Mouse (Mus musculus) thymus, adult 18-20 months (tissue): ENCODE results near the gene Cdkn2c.
A peak's percentile ranks its signal among the peaks of the same experiment; 100 is the strongest.
"Not testable (repeated sequence)": the region's sequence is repeated elsewhere in the genome, so short reads cannot be mapped to it uniquely, and the experiment has no call there.

Experiments
- DNase-seq, 2 experiments: peaks; one replicate each; pipeline ENCODE4 v3.0.0; 2022; ENCODE audit warnings: mixed read lengths in 2 of 2

The Cdkn2c gene

DNA sequence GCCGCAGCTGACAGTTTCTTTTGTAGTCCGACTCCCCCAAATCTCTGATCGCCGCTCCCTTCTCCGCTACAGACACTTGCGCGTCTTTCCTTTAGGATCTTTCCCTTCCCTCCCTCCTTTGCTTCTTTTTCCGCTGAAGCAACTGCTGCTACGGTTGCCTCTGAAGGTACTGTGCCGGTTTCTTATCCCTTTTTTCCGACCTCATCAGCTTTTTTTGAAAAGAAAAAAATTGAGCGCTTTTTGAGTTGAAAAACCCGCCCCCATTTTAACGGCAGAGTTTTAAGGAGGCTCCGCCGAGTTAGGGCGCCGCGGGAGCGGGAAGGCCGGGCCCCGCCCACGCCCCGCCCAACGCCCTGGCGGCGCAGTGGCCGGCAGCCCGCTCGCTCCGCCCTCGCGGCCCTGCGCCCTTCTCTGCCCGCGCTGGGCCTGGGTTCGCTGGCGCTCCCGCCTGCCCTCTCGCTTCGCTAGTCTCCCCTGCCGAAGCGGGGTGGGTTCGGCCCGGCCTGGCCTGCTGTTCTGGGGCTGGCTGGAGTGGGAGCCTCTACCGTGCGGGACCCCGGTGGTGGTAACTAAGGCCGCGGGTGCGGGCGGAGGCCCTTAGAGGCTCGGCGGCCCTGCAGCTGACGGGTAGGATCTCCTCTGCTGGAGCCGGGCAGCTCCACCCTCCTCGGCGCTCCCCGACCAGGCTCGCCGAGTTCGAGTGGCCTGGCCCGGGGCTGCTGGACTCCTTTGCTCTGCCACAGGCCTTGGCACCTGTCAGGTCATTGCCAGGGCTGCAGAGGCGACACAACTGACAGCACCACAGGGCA, at the start of gene Cdkn2c:
TSS of gene Cdkn2c (minus strand) at position 729 of the 809 bp plus-strand sequence.
- DNase-seq = peak; percentile 74

DNA sequence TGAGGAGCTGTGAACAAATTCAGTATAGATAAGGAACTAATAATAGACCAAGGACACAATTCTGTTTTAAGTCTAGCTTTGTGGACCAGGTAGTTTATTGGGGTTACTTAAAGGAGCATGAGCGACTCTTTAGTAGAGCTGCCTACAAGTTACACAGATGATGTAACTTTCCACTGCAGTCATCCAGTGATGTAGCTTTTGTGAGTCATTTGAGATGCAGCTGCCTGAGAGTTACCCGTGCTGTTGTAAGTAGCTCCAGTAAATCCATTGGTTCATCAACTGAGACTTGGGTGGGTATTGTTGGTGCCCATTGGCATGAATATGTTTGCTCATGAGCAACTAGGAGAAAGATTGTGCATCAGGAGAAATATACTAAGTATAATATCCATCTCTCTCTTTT, 38.4 kb upstream of the Cdkn2c start:
- DNase-seq = no peak

DNA sequence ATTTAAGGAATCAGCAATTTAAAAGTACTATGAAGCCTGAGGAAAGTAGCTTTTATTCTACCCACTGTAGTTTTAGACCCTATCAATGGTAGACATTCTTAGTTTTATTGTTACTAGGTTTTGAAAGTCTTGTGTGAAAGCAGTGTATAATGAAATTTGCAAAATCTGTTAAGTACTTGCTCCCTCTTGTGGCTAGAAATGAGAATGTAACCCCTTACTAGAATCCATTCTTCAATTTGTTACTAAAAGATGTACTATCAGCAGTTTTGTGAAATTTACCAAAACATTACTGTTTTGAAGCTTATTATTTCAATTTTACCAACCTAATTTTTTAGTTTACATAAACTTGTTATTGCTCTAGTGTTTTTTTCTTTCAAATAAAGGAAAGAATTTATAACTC, 36.6 kb upstream of the Cdkn2c start:
- no peak for DNase-seq

DNA sequence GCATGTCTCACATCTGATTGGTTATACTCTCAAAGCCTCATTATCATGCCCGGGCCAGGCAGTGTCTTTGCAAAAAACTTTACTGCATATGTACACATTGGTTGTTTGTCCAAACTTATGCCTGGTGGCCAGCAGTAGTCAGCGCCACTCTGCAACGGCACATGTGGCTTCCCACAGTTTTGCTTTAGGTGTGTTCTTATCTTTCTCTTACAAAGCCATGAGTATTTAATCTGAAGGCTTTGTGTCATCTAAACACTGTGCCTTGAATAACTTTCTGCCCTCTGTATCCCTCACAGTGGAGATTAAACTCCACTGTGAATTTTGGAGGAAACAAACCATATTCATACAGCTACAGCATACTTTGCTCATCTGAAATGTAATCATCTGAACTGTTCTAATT, 33.7 kb upstream of the Cdkn2c start:
- DNase-seq = not testable (repeated sequence)

DNA sequence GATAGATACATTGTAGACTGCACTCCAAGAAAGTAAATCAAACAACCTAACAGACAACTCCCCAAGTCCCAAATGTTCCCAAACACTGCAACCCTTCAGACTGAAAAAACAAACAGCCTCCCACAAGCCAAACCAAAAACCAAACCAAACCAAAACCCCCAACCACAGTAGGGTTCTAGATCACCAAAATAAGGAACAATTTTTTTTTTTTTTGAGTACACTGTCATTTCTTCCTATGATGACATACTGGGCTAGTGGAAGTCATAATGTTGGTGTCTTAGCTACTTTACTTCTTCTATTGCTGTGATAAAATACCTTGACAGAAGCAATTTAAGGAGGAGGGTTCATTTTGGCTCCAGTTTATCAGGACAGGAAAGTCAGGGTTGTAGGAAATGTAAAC, 25.7 kb upstream of the Cdkn2c start:
- no peak for DNase-seq

DNA sequence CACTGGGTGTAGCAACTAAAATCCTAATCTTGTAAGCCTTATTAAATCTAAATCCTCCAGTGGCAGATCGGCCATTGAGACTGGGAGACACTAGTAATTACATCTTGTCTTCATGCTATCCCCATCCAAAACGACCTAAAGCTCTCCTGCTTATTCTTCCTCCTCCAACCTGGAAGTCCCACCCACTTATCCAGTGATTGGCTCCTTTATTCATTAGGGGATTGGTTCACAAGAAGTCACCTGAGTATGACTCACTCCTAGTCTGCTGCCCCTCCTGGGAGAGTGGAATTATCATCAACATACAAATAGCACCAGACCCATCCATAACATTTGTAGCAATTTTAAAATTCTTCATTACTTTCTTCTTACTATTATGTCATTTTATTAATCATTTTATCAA, 16.6 kb upstream of the Cdkn2c start:
- DNase-seq = no peak

DNA sequence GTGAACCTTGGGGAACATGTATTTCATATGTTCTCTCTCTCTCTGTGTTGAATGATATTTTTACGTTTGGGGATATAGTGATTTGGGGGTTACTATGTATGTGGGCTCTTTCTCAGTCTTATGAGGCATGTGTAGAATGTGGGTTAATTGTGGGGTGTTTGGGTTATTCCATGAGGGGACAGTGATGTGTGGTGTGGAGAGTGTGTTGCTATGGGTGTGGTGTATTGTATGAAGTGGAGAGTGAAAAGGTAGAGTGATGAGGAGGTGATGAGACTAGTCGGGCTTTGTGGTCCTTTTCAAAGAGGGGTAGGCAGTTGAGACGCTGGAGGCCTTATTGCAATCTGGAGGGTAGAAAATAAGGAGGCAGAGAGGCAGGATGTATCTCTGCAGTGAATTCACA, 10.2 kb upstream of the Cdkn2c start:
- DNase-seq = no peak

DNA sequence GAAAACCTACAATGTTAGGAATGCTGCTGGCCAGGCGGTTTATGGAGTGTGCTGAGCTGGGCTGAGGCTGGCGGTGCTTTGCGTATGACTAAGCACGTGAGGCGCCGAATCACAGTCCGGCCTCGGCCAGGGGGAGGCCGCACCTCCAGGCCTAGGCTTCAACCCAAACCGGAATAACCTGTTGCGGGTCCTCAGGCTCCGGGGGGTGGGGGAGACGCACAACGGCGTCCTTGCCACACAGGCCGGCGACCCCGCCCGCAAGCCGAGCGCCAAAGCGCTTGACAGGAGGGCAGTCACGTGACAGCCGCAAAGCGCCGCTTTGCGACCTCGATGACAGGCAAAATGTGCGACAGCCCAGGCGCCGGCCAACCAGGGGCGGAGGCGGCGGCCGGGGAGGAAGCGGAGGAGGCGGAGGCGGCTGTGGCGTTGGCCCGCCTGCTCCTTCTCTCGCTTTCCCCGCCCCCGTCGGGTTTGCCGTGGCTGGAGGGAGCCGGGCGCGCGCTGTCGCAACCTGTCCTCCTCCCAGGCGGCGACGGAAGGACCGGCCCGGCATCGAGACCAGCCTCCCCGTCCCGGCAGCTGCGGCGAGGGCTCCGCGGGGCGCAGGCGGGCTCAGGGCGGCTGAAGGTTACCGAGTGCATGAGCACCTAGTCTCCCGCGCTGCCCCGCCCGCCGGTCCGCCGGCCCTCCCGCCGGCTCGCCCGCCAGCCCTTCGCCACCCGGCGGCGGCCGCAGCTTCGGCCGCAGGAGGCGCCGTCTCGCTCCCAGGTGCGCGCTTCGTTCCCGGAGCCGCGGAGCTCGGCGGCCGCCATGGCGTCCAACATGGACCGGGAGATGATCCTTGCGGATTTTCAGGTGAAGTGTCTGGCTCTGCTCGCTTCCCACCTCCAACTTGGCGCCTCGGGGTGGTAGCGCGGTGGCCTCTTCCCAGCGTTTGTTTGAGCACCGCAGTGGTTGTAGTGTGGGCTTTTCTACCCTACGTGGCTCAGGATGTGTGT, 9.5 kb upstream of the Cdkn2c start, which contains the start of gene Faf1:
TSS of gene Faf1 (plus strand) at position 371 of the 998 bp plus-strand sequence.
- DNase-seq = peak; percentile 96 to 98

DNA sequence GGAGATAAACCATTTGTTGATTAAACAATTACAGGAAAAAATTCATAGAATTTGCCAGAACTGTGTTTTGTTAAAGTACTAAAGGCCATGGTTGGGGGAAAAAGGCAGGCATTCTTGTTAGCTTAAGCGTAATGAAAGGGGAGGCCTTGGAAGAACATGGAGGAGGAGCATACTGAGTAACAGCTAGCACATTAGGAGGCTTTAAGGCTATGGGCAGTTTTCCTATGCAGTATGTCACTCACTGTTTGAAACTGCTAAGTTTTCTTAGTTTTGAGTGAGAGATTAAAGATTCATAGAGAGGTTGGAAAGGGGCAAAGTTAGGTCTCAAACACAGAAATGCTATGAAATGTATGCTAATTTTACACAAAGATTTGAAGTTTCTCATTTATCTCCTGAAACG, 7.1 kb upstream of the Cdkn2c start:
- DNase-seq = no peak

DNA sequence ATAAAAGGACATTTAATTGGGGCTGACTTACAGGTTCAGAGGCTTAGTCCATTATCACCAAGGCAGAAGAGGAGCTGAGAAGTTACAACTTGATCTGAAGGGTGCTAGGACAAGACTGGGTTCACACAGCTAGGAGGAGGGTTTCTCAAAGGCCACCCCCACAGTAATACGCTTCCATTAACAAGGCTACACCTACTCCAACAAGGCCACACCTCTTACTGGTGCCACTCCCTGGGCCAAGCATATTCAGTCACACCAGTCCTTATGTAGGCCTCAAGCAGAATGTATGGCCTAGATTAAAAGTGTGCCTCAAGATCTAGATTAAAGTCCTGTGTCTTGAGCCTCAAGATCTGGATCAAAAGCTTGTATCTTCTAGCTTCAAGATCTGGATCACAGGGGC, 5.0 kb upstream of the Cdkn2c start:
- no peak for DNase-seq

DNA sequence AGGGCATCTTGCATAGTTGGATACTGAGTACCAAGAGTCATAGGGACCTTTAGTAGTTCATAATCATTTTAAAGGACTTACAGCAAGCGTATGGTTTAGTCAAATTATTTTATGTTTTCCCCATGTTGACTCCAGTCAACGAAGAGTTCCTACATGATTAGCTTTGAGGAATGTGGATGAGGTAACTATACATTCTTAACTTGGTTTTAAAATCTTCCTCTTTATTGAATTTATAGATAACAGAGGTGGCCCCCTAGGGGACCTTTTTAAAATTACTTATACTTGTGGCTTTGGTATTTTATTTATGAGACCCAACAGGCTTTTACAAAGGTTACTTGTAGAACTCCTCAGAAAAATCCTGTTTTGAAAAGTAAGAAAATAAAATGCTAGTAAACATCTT, 3.2 kb upstream of the Cdkn2c start:
- DNase-seq = no peak

DNA sequence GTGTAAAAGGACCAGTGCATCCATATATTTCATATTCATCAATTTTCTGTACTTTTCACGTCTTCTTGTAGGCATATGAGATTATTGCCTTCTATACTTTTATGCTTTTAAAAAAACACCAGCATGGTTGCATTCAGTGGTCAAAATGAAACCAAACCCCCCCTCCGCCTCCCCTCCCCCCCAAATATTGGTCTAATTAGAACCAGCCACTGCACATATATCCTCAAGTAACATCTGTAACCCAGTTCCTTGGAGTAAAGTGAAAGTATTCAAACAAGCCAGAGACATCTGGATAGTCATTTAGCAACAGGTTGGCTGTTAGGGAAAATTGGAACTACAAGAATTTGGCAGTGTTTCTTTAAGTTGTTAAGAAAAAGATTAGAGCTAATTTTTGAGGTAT, 529 bp upstream of the Cdkn2c start:
- no peak for DNase-seq

DNA sequence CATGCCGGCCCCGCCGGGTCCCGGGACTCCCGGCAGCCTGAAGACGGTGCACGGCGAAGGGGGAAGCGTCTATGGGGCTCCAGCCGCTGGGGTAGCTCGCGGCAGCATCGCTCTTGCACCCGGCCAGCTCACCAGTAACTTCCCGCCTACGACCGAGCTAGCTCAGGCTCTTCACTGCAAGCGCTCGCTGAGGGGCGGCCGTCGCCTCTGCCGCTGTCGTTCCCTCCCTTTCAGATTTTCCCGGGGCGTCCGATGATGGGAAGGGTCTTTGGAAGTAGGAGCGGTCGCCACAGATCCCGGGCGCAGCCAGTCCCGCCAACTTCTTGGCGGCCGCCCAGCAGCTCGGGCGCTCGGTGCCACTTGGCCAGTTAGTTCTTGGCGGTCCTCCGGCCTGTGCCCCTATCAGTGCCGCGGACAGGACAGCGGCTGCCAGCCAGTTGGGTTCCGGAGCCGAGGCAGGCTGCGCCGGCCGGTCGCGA, 968 bp downstream of the Cdkn2c start:
- peak; percentile 48 to 50 for DNase-seq

DNA sequence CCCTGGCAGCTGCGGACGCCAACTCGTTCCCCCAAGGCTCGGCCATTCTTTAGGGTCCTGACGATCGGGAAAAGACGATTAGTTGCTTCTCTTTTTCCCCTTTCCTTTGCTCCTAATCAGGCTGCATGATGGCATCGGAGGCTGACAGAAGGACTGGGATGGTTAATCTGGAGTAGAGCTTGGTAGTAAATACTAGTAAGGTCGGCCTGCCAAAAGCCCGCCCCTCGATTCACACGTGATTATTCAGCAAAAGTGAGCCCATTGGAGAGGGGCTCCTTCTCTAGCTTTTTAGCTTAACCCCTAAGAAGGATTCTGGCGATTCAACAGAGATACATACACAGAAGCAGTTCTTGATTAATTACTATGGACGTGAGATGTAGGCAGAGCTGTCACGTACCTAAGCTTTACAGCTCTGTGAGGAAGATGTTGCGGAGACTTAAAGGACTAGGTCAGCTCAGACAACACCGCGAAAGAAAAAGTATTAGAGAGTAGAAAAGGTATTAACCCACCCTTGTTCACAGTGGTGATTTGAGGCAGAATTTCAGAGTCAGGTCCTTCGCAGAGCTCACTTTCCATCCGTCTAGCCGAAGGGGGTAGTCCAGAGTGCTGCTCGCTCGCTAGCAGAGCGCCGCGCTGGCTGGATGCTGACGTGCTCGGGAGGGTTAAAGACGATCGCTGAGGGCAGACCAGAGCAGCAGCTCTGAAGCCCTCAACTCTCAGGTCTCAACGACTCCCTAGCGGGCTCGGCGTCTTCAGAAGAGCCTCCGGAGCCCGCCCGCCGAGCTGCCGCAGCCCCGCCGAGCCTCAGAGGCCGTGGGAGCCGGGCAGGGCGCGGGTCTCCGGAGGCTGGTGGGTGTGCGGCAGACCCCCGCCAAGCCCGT, 1.6 kb downstream of the Cdkn2c start:
- DNase-seq = peak; percentile 53 to 59

DNA sequence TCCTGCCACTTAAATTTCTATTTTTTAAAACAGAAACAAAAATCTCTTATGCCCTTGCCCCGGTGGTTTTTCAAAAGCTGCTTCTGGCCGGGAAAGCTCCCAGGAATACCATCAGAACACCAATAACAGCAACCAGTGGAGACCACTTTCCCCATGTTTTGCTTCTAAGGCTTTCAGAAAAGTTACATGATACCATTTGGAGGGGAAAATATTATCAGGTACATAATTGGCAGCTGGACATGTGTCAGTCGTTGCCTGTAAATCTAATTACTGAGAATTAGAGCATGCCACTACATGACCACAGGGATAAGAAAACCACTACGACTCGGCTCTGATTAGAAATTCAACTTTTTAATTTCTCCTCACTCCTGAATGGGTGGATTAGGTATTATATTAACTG, 2.9 kb downstream of the Cdkn2c start:
- DNase-seq = no peak

DNA sequence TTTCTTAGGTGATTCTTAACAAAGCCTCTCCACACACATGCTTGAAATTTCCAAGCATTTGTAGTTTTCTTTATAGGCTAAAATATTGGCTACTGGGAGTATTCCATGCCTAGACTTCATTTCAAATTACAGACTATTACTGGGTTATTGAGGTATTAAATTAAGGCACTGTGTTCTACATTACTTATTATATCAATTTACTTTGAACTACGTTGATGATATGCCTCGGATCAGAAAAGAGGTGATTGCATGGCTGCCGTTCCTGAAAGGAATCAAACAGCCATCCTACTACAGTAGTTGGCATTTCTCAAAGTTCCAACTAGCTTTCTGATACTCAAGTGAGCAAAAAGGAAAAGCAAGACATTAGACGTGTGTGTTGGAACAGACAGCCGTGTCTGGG, 4.7 kb downstream of the Cdkn2c start:
- DNase-seq = no peak

DNA sequence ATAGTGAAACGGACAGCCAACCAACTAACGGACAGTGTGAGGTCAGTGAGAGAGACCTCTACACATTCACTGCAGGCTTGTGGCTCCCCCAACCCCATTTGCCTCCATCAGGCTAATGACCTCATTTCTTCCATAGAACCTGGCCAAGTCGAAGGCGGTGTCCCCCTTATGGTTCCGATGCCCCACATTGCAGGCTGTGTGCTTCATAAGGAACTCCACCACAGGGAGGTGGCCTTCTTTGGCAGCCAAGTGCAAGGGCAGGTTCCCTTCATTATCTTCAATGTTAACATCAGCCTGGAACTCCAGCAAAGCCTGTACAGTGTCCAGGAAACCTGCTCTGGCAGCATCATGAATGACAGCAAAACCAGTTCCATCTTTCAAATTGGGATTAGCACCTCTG, 5.8 kb downstream of the Cdkn2c start:
- DNase-seq = no peak

DNA sequence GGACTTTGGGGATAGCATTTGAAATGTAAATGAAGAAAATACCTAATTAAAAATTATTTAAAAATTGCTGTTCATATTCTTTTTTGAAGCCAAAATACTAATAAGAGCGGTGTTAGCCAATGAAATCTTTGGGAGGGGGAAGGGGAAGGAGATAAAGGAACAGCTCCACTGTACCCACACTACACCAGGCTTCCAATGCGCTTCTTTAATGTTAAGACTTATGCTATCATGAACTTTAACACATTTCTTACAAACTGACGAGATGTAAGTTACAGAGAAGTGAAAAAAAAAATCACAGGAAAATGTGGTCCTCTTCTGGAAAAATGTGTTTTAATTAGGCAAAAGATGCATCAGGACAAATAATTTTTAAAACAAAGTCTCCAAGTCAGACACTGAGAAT, 6.4 kb downstream of the Cdkn2c start:
- DNase-seq = no peak

DNA sequence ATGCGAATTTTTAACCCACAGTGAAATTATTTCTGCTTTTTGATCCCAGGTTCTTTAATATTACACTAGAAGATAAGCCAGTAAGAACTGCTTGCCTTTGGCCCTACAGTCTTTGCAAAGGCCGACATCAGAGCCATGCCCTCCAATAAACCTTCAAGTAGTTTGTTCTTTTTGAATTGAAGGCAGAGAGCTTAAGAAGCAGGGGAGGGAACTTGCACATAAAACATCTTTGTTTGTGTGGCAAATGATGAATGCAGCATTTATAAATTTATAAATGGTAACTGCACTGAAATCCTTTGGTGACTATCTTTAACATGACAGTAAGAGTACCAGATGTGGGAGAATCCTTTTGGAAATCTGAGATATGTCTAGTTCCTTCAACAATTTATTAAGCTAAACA, 7.4 kb downstream of the Cdkn2c start:
- DNase-seq = no peak

DNA sequence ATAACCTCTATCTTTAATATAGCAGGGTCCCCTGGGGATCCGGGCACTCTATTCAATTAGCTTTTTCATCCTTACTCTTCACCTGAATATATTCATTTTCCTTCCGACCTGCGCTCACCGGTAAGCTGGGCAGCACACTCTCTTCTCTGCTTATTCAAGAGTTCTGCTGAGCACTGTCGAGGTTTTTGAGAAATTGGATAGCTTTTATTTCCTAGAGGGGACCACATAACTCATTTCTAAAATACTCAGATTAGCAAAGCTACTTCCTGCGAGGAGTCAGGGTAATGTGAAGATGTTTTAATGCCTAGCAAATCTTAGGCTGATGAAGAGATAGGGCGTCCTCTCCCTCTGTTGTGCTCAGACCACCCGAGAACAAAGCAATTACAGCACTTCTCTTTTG, 8.2 kb downstream of the Cdkn2c start:
- no peak for DNase-seq

DNA sequence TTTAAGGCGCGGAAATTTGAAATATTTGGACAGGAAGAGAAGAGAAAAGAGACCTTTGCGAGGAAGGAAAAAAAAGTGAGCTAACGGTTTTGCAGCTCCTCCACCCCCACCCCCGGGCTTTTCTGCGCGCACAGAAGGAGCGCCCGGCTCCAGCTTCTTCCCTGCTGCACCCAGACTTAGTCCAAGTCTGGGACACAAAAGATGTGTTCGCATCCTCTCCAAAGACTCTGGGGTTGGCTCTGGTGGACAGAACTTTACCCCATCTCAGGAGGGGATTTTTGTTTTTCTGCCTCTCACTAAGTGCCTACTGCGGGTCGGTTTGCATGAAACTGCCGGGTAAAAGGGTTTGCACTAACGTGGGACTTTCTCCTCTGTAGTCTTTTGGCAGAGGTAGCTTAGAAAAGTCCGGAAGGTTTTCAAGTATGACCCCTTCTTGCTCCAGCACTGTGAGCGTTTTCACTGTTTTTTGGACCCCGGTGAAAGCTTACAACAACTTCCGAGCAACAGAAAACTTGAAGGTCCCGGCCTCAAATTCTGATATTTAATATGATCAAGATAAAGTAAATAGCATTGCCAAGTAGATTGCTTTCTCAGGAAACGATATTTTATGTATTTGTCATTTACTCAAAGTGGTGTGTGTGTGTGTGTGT, 9.0 kb downstream of the Cdkn2c start:
- peak; percentile 9 to 27 for DNase-seq
